Mouse (Mus musculus): ENCODE measurements around the gene Cadm4.

The Cadm4 gene

GRCm38 (mm10) chr7:24467886-24468285 lies 13.9 kb upstream of the Cadm4 start:
- no peak for DNase-seq (ENCODE audit: low read depth, low spot score)

- no peak for DNase-seq (ENCODE audit: low read depth, low spot score)
Observed at GRCm38 (mm10) chr7:24469126-24469525, 12.7 kb upstream of the Cadm4 start.

- peak; percentile 87 for DNase-seq (ENCODE audit: low read depth, low spot score)
Observed at GRCm38 (mm10) chr7:24470356-24470755, 11.5 kb upstream of the Cadm4 start.

GRCm38 (mm10) chr7:24472442-24472841 lies 9.4 kb upstream of the Cadm4 start:
- DNase-seq (ENCODE audit: low read depth, low spot score): peak; percentile 58

GRCm38 (mm10) chr7:24472937-24473336 lies 8.9 kb upstream of the Cadm4 start:
- no peak for DNase-seq (ENCODE audit: low read depth, low spot score)

GRCm38 (mm10) chr7:24473913-24474529 lies 7.8 kb upstream of the Cadm4 start:
- peak; percentile 91 for DNase-seq (ENCODE audit: low read depth, low spot score)

GRCm38 (mm10) chr7:24474811-24475506 lies 6.9 kb upstream of the Cadm4 start:
- peak; percentile 58 for DNase-seq (ENCODE audit: low read depth, low spot score)

- no peak for DNase-seq (ENCODE audit: low read depth, low spot score)
Observed at GRCm38 (mm10) chr7:24476338-24476737, 5.5 kb upstream of the Cadm4 start.

GRCm38 (mm10) chr7:24476856-24477255 lies 5.0 kb upstream of the Cadm4 start:
- DNase-seq (ENCODE audit: low read depth, low spot score): peak; percentile 69

GRCm38 (mm10) chr7:24478911-24479310 lies 2.9 kb upstream of the Cadm4 start:
- DNase-seq (ENCODE audit: low read depth, low spot score): no peak

- DNase-seq (ENCODE audit: low read depth, low spot score): no peak
Observed at GRCm38 (mm10) chr7:24479685-24480084, 2.1 kb upstream of the Cadm4 start.

- DNase-seq (ENCODE audit: low read depth, low spot score): peak; percentile 81
Observed at GRCm38 (mm10) chr7:24480121-24480941, 1.5 kb upstream of the Cadm4 start.

GRCm38 (mm10) chr7:24480986-24481473 lies 793 bp upstream of the Cadm4 start:
- DNase-seq (ENCODE audit: low read depth, low spot score): no peak

- DNase-seq (ENCODE audit: low read depth, low spot score): peak; percentile 44
Observed at GRCm38 (mm10) chr7:24482208-24483020, 591 bp downstream of the Cadm4 start.

GRCm38 (mm10) chr7:24483291-24483690 lies 1.5 kb downstream of the Cadm4 start:
- DNase-seq (ENCODE audit: low read depth, low spot score): peak; percentile 51

- peak; percentile 64 for DNase-seq (ENCODE audit: low read depth, low spot score)
Observed at GRCm38 (mm10) chr7:24485481-24485880, 3.7 kb downstream of the Cadm4 start.

- peak; percentile 68 for DNase-seq (ENCODE audit: low read depth, low spot score)
Observed at GRCm38 (mm10) chr7:24486654-24487130, 4.9 kb downstream of the Cadm4 start.

- DNase-seq (ENCODE audit: low read depth, low spot score): no peak
Observed at GRCm38 (mm10) chr7:24487403-24487802, 5.6 kb downstream of the Cadm4 start.

GRCm38 (mm10) chr7:24488303-24488702 lies 6.5 kb downstream of the Cadm4 start:
- peak; percentile 66 for DNase-seq (ENCODE audit: low read depth, low spot score)

- DNase-seq (ENCODE audit: low read depth, low spot score): no peak
Observed at GRCm38 (mm10) chr7:24499856-24500577, 18.2 kb downstream of the Cadm4 start.

- DNase-seq (ENCODE audit: low read depth, low spot score): peak; percentile 61
Observed at GRCm38 (mm10) chr7:24500929-24501328, 19.1 kb downstream of the Cadm4 start.

All from brain, adult 2 months (tissue).